Mouse (Mus musculus): ENCODE results near the gene Ntn1. TPM values are rescaled to one million over a fixed set of nuclear protein-coding genes. Genes with fewer than 3 reads are reported as not detected.

Ntn1 gene
- polyA plus RNA-seq, 1 experiment from 2014 or later, result 4.8 TPM

DNA sequence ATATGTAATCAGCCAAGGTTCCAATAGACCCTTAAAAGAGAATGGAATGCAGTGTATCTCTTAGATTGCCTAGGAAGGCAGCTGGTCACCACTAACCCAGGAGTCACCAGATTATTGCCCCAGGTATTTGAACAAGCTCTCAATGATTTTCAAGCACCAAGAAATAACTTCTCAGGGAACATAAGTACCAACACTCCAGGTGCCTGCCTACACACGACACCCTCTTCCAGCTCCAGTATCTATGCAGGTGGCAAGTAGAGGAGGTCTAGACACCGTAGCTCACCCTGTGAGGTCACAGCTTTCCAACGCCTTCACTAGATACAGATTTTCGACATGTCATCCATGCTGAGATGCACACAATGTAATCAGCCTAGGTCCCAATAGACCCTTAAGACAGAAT lies 99.0 kb downstream of the Ntn1 start:
- Histone ChIP-seq H3K4me1 (replicated peaks; ENCODE audit: control insufficient read depth, insufficient read depth, low read length) (no peaks in the 10 kb centered on the region), H3K9me3 (ENCODE audit: control insufficient read depth, low read length) (no peaks in the 10 kb centered on the region), H3K4me3 (ENCODE audit: low read depth, low read length) (no peak overlapping the region), H3K27me3 (ENCODE audit: control insufficient read depth, insufficient read depth, low read length) (no peaks in the 10 kb centered on the region), H3K9ac (ENCODE audit: low read length) (no peak overlapping the region), H3K27ac (ENCODE audit: low read depth, low read length) (no peak overlapping the region), H3K36me3 (ENCODE audit: control insufficient read depth, insufficient read depth, low read length) (no peaks in the 10 kb centered on the region), H3K4me2 (ENCODE audit: low read depth, low read length, severe bottlenecking) (no peak overlapping the region)
- no peak for ATAC-seq (replicated peaks; ENCODE audit: low FRiP score)
- 85% methylated on average over 4 of the region's 4 CpGs for WGBS
- no peak for DNase-seq (ENCODE audit: low spot score)

GRCm38 (mm10) chr11:68295474-68295873 lies 105.1 kb downstream of the Ntn1 start:
- 93% methylated on average over 5 of the region's 5 CpGs for WGBS

GRCm38 (mm10) chr11:68290631-68291030 lies 110.0 kb downstream of the Ntn1 start:
- Histone ChIP-seq H3K4me2 (ENCODE audit: low read depth, low read length, severe bottlenecking) (no peak overlapping the region), H3K9me3 (ENCODE audit: control insufficient read depth, low read length) (no peaks in the 10 kb centered on the region), H3K27ac (ENCODE audit: low read depth, low read length) (no peak overlapping the region), H3K4me1 (replicated peaks; ENCODE audit: control insufficient read depth, insufficient read depth, low read length) (peaks cover 12% of the 10 kb centered on the region), H3K9ac (ENCODE audit: low read length) (no peak overlapping the region), H3K27me3 (ENCODE audit: control insufficient read depth, insufficient read depth, low read length) (no peaks in the 10 kb centered on the region), H3K4me3 (ENCODE audit: low read depth, low read length) (no peak overlapping the region), H3K36me3 (ENCODE audit: control insufficient read depth, insufficient read depth, low read length) (no peaks in the 10 kb centered on the region)
- WGBS, result 46% methylated on average over 8 of the region's 8 CpGs
- ATAC-seq (replicated peaks; ENCODE audit: low FRiP score) (no peak), DNase-seq (ENCODE audit: low spot score) (no peak)

More at GRCm38 (mm10) chr11:68295474-68295873, 105.1 kb downstream of the Ntn1 start:
- H3K27ac ChIP-seq (ENCODE audit: low read depth, low read length), result no peak overlapping the region
- no peaks in the 10 kb centered on the region for H3K27me3 ChIP-seq (ENCODE audit: control insufficient read depth, insufficient read depth, low read length)
- H3K4me1 ChIP-seq (replicated peaks; ENCODE audit: control insufficient read depth, insufficient read depth, low read length), result 0 out of 2 replicates have a peak, but pooled peaks cover 3% of the 10 kb centered on the region
- no peak overlapping the region for H3K9ac ChIP-seq (ENCODE audit: low read length)
- DNase-seq (ENCODE audit: low spot score) (no peak), ATAC-seq (replicated peaks; ENCODE audit: low FRiP score) (no peak)
- no peaks in the 10 kb centered on the region for H3K9me3 ChIP-seq (ENCODE audit: control insufficient read depth, low read length)
- H3K4me3 ChIP-seq (ENCODE audit: low read depth, low read length), result no peak overlapping the region
- no peaks in the 10 kb centered on the region for H3K36me3 ChIP-seq (ENCODE audit: control insufficient read depth, insufficient read depth, low read length)
- no peak overlapping the region for H3K4me2 ChIP-seq (ENCODE audit: low read depth, low read length, severe bottlenecking)

GRCm38 (mm10) chr11:68287331-68287730 lies 113.3 kb downstream of the Ntn1 start:
- H3K4me3 ChIP-seq (ENCODE audit: low read depth, low read length), result no peak overlapping the region
- WGBS, result 81% methylated on average over 5 of the region's 5 CpGs
- no peaks in the 10 kb centered on the region for H3K36me3 ChIP-seq (ENCODE audit: control insufficient read depth, insufficient read depth, low read length)
- DNase-seq (ENCODE audit: low spot score), result no peak
- H3K27me3 ChIP-seq (ENCODE audit: control insufficient read depth, insufficient read depth, low read length), result no peaks in the 10 kb centered on the region
- no peak overlapping the region for H3K4me2 ChIP-seq (ENCODE audit: low read depth, low read length, severe bottlenecking)
- no peaks in the 10 kb centered on the region for H3K9me3 ChIP-seq (ENCODE audit: control insufficient read depth, low read length)
- H3K27ac ChIP-seq (ENCODE audit: low read depth, low read length), result no peak overlapping the region
- ATAC-seq (replicated peaks; ENCODE audit: low FRiP score), result no peak
- no peak overlapping the region for H3K9ac ChIP-seq (ENCODE audit: low read length)
- peaks cover 15% of the 10 kb centered on the region for H3K4me1 ChIP-seq (replicated peaks; ENCODE audit: control insufficient read depth, insufficient read depth, low read length)

DNA sequence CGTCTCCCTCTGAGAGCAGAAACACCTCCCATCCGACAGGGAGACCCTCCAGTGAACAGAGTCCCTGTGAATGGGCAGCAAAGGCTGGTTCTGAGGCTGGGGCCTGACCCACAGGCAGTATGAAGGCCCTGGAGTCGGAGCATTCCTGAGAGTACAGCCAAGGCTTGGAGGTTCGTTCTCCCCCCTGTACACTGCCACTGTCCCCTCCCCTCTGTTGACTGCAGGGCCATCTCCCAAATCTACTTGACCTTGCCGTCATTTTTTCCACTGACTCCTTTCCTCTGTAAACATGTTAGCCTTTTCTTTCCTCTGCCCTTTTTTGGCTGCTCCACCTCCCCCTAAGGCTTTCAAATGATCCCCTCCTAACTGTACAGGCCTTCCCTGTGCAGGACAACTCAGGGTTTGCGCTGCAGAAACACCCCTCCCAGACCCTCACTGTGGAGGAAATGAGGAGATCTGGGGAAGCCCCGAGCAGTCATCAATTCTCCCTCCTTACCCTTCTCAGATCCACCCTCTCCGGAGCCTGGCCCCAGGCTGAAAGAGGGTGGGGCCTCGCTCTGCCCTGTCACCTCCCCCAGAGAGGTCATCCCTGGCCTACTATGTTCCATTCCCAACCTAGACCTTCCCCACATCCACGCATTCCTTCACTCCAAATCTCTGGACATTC lies 114.3 kb downstream of the Ntn1 start:
- Histone ChIP-seq H3K27me3 (ENCODE audit: control insufficient read depth, insufficient read depth, low read length) (no peaks in the 10 kb centered on the region), H3K9ac (ENCODE audit: low read length) (no peak overlapping the region), H3K9me3 (ENCODE audit: control insufficient read depth, low read length) (no peaks in the 10 kb centered on the region), H3K4me1 (replicated peaks; ENCODE audit: control insufficient read depth, insufficient read depth, low read length) (peaks cover 15% of the 10 kb centered on the region), H3K4me2 (ENCODE audit: low read depth, low read length, severe bottlenecking) (no peak overlapping the region), H3K27ac (ENCODE audit: low read depth, low read length) (no peak overlapping the region), H3K4me3 (ENCODE audit: low read depth, low read length) (no peak overlapping the region), H3K36me3 (ENCODE audit: control insufficient read depth, insufficient read depth, low read length) (no peaks in the 10 kb centered on the region)
- ATAC-seq (replicated peaks; ENCODE audit: low FRiP score), result no peak
- no peak for DNase-seq (ENCODE audit: low spot score)
- WGBS, result 44% methylated on average over 10 of the region's 10 CpGs

GRCm38 (mm10) chr11:68285754-68286141 lies 114.9 kb downstream of the Ntn1 start:
- no peak overlapping the region for H3K27ac ChIP-seq (ENCODE audit: low read depth, low read length)
- no peaks in the 10 kb centered on the region for H3K36me3 ChIP-seq (ENCODE audit: control insufficient read depth, insufficient read depth, low read length)
- H3K9me3 ChIP-seq (ENCODE audit: control insufficient read depth, low read length), result no peaks in the 10 kb centered on the region
- H3K9ac ChIP-seq (ENCODE audit: low read length), result no peak overlapping the region
- ATAC-seq (replicated peaks; ENCODE audit: low FRiP score) (no peak), DNase-seq (ENCODE audit: low spot score) (no peak)
- no peak overlapping the region for H3K4me2 ChIP-seq (ENCODE audit: low read depth, low read length, severe bottlenecking)
- H3K4me1 ChIP-seq (replicated peaks; ENCODE audit: control insufficient read depth, insufficient read depth, low read length), result peaks cover 14% of the 10 kb centered on the region
- no peak overlapping the region for H3K4me3 ChIP-seq (ENCODE audit: low read depth, low read length)
- 10% methylated on average over 3 of the region's 3 CpGs for WGBS
- H3K27me3 ChIP-seq (ENCODE audit: control insufficient read depth, insufficient read depth, low read length), result no peaks in the 10 kb centered on the region

DNA sequence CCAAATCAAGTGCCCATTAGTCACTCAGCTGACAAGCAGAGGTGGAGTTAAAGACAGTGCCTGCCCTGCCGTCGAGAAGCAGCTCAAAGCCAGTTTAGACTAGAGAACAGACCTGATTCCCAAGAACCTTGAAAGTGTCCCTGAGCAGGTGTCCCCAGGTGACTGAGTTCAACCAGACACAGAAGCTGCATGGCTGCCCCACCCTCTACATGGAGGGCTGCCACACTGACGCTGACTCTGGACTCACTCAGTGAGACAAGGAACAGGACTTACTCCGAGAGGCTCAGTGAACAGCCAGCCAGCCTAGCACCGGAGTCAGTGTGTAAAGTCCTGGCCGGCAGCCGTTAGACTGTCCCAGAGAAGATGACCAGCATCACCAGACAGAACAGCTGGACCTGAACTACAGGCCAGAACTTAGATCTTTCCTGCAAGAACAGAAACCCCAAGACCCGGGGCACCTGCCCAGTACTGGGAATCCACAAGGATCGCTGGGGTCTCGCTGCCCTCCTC lies 120.6 kb downstream of the Ntn1 start:
- Histone ChIP-seq H3K27ac (ENCODE audit: low read depth, low read length) (no peak overlapping the region), H3K9ac (ENCODE audit: low read length) (no peak overlapping the region), H3K27me3 (ENCODE audit: control insufficient read depth, insufficient read depth, low read length) (no peaks in the 10 kb centered on the region), H3K4me1 (replicated peaks; ENCODE audit: control insufficient read depth, insufficient read depth, low read length) (peaks cover 8% of the 10 kb centered on the region; the same call in 1 of the 2 replicates), H3K9me3 (ENCODE audit: control insufficient read depth, low read length) (no peaks in the 10 kb centered on the region), H3K4me3 (ENCODE audit: low read depth, low read length) (no peak overlapping the region), H3K4me2 (ENCODE audit: low read depth, low read length, severe bottlenecking) (no peak overlapping the region), H3K36me3 (ENCODE audit: control insufficient read depth, insufficient read depth, low read length) (no peaks in the 10 kb centered on the region)
- ATAC-seq (replicated peaks; ENCODE audit: low FRiP score), result no peak
- 86% methylated on average over 10 of the region's 10 CpGs for WGBS
- no peak for DNase-seq (ENCODE audit: low spot score)

- H3K9me3 ChIP-seq (ENCODE audit: control insufficient read depth, low read length), result no peaks in the 10 kb centered on the region
- no peak overlapping the region for H3K9ac ChIP-seq (ENCODE audit: low read length)
- peaks cover 16% of the 10 kb centered on the region; the same call in 1 of the 2 replicates for H3K4me1 ChIP-seq (replicated peaks; ENCODE audit: control insufficient read depth, insufficient read depth, low read length)
- WGBS, result 46% methylated on average over 7 of the region's 7 CpGs
- H3K27ac ChIP-seq (ENCODE audit: low read depth, low read length), result no peak overlapping the region
- H3K4me2 ChIP-seq (ENCODE audit: low read depth, low read length, severe bottlenecking), result no peak overlapping the region
- DNase-seq (ENCODE audit: low spot score) (no peak), ATAC-seq (replicated peaks; ENCODE audit: low FRiP score) (no peak)
- no peak overlapping the region for H3K4me3 ChIP-seq (ENCODE audit: low read depth, low read length)
- H3K36me3 ChIP-seq (ENCODE audit: control insufficient read depth, insufficient read depth, low read length), result no peaks in the 10 kb centered on the region
- H3K27me3 ChIP-seq (ENCODE audit: control insufficient read depth, insufficient read depth, low read length), result no peaks in the 10 kb centered on the region
Observed at GRCm38 (mm10) chr11:68276945-68277344, 123.7 kb downstream of the Ntn1 start.

DNA sequence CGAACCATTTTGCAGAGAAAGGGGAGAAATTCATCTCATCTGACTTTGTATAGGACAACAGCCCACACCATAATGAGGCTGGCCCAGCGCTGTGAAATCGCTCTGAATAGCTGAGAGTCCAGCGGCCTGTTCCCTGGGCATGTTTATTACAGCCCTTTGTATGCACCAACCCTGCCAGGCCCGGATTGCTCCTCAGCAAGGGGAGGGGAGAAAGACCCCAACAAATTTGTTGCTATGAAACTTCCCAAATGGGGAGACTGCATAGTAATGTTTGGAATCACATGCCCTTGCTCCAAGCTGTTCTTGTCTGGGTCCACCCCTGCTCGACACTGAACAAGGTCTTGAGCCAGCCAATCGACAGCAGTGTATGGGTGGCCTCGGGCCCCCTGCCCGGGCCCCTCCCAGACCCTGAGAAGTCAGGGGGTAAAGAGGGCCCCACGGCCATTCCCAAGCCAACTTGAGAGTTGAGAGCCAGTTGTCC lies 126.3 kb downstream of the Ntn1 start:
- Histone ChIP-seq H3K9me3 (ENCODE audit: control insufficient read depth, low read length) (no peaks in the 10 kb centered on the region), H3K9ac (ENCODE audit: low read length) (peak overlapping the region; percentile 24; the same call in 1 of the 2 replicates), H3K27ac (ENCODE audit: low read depth, low read length) (peak overlapping the region; percentile 55), H3K4me3 (ENCODE audit: low read depth, low read length) (no peak overlapping the region), H3K4me2 (ENCODE audit: low read depth, low read length, severe bottlenecking) (no peak overlapping the region), H3K27me3 (ENCODE audit: control insufficient read depth, insufficient read depth, low read length) (no peaks in the 10 kb centered on the region), H3K36me3 (ENCODE audit: control insufficient read depth, insufficient read depth, low read length) (no peaks in the 10 kb centered on the region), H3K4me1 (replicated peaks; ENCODE audit: control insufficient read depth, insufficient read depth, low read length) (peaks cover 12% of the 10 kb centered on the region; the same call in 1 of the 2 replicates)
- 18% methylated on average over 10 of the region's 10 CpGs for WGBS
- ATAC-seq (replicated peaks; ENCODE audit: low FRiP score) (peak; percentile 89), DNase-seq (ENCODE audit: low spot score) (peak; percentile 73)

Measured in forebrain, embryonic 11.5 days (tissue).